Mouse (Mus musculus): ENCODE measurements around the gene Cdk12.
"Not testable (repeated sequence)": the region's sequence is repeated elsewhere in the genome, so short reads cannot be mapped to it uniquely, and the experiment has no call there.

- not testable (repeated sequence) for TF ChIP-seq FLI1 (IDR thresholded peaks at IDR 0.05; ENCODE audit: low read length); GATA1 (IDR thresholded peaks at IDR 0.05; ENCODE audit: borderline replicate concordance, low read length)
Measured at GRCm38 (mm10) chr11:98206281-98206680, 3.4 kb downstream of the Cdk12 start.
